Mouse (Mus musculus) ES-Bruce4 (cell line): ENCODE measurements around the gene Slc9a1. TPM values are rescaled to one million over a fixed set of nuclear protein-coding genes. Genes with fewer than 3 reads are reported as not detected.

Experiments used
- H3K27ac ChIP-seq: 2 replicates; pipeline ENCODE4 v1.5.1; 2012; ENCODE audit warnings: low read length, inconsistent platforms; ENCODE audit not compliant: insufficient read depth
- H3K27me3 ChIP-seq: 2 replicates; pipeline ENCODE4 v1.6.1; 2012; ENCODE audit warnings: mild to moderate bottlenecking, low read length, inconsistent platforms; ENCODE audit not compliant: control insufficient read depth, poor library complexity, insufficient read depth, severe bottlenecking
- H3K36me3 ChIP-seq: 2 replicates; pipeline ENCODE4 v1.6.1; 2012; ENCODE audit warnings: inconsistent platforms, mild to moderate bottlenecking, low read length, moderate library complexity; ENCODE audit not compliant: control insufficient read depth, poor library complexity, insufficient read depth, severe bottlenecking
- H3K4me1 ChIP-seq: one replicate; pipeline ENCODE4 v1.8.1; 2011; ENCODE audit warnings: low read length; ENCODE audit not compliant: control insufficient read depth, insufficient read depth
- H3K4me3 ChIP-seq: 2 replicates; pipeline ENCODE4 v1.5.1; 2011; ENCODE audit warnings: low read depth, mild to moderate bottlenecking, low read length
- H3K9ac ChIP-seq: 2 replicates; pipeline ENCODE4 v1.6.1; 2012; ENCODE audit warnings: low read depth, mild to moderate bottlenecking, inconsistent platforms; ENCODE audit not compliant: poor library complexity, severe bottlenecking
- H3K9me3 ChIP-seq: replicated peaks from 2 replicates; pipeline ENCODE4 v1.6.1; 2012; ENCODE audit warnings: mild to moderate bottlenecking, low read length, inconsistent platforms; ENCODE audit not compliant: control insufficient read depth, poor library complexity, insufficient read depth, severe bottlenecking
- CTCF ChIP-seq: IDR thresholded peaks from one replicate; pipeline ENCODE4 v1.8.1; 2011; ENCODE audit warnings: low read depth, low read length
- EP300 ChIP-seq: IDR thresholded peaks from 2 replicates; pipeline ENCODE4 v1.6.1; 2011; ENCODE audit warnings: low read depth, low read length; ENCODE audit not compliant: insufficient read depth
- POLR2A ChIP-seq: IDR thresholded peaks from one replicate; pipeline ENCODE4 v1.8.1; 2011; ENCODE audit warnings: low read length; ENCODE audit not compliant: insufficient read depth
- polyA plus RNA-seq: library from polyadenylated mRNA; stranded (reverse); fragments of >200 nt; gene quantifications from 2 replicates; pipeline ENCODE4 v1.2.4, GENCODE M21; 2011; ENCODE audit warnings: low read depth; ENCODE audit not compliant: missing spikeins, insufficient read depth, insufficient read length

Slc9a1 gene
- polyA plus RNA-seq, 1 experiment = 21.4 TPM

DNA sequence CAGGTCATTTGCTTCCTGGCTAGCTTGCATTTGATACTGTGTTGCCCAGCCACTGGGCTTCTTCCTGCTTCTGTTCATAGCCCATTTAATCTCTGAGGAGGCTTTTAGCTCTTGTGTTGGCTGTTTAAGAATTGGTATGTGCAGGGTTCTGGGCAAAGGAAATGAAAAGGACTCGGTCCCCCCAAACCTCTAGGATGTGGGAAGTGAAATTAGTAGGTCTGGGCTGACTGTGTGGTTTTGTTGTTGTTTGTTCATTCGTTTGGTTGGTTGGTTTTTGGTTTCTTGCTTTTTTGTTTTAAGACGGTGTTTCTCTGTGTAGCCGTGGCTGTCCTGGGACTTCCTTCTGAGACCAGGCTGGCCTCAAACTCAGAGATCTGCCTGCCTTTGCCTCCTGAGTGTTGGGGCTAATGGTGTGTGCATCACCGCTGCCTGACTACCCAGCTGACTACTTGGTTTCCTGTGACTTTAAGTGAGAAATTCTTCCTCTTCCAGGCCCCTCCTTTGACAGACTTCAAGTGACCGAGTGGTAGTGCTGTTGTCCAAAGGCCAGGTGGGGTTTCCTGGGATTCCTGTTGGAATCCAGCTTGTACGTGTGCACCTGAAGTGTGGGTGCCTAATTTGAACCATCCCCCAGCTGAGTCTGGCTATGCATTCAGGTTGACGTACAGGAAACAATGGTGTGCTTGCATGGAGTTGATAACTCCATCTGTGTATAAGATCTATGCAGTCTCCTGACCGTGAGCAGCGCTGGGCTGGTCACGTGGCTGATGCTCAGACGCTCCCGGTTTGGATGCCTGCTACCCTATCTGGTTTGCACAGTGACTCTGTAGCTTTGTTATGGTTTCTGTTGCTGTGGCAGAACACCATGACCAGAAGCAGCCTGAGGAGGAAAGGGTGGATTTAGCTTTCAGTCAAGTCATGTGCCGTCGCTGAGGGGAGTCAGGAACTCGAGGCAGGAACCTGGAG is 43.4 kb downstream of the Slc9a1 start:
- no peak overlapping the region for H3K4me3 ChIP-seq
- no peak overlapping the region for H3K9ac ChIP-seq
- H3K9me3 ChIP-seq = no peaks in the 10 kb centered on the region
- H3K36me3 ChIP-seq = no peaks in the 10 kb centered on the region
- peaks cover 2% of the 10 kb centered on the region for H3K4me1 ChIP-seq
- TF ChIP-seq POLR2A (no peak), CTCF (no peak), EP300 (no peak)
- no peaks in the 10 kb centered on the region for H3K27me3 ChIP-seq
- H3K27ac ChIP-seq = no peak overlapping the region

GRCm38 (mm10) chr4:133413617-133414016 is 44.1 kb downstream of the Slc9a1 start:
- H3K36me3 ChIP-seq = no peaks in the 10 kb centered on the region
- H3K27ac ChIP-seq = no peak overlapping the region
- no peak overlapping the region for H3K9ac ChIP-seq
- TF ChIP-seq CTCF (no peak), POLR2A (no peak), EP300 (no peak)
- peaks cover 2% of the 10 kb centered on the region for H3K4me1 ChIP-seq
- no peaks in the 10 kb centered on the region for H3K9me3 ChIP-seq
- no peaks in the 10 kb centered on the region for H3K27me3 ChIP-seq
- no peak overlapping the region for H3K4me3 ChIP-seq

DNA sequence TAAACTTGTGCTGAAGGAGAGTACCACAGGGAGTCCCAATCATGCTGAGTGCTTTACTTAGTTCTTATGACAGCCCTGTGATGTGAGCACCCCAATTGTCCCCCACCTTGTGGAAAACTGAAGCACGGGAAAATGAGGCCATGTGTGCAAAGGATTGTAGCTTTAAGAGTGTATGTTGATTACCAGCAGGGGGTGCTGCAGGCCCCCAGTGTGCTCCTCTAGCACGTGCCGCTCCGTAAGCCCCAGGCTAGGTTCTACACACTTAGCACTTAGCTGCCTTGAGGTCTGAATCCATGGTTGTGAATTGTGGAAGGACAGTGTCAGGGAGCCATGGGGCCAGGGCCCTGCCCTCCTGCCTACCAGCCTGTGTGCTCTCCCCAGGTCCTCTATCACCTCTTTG is 45.4 kb downstream of the Slc9a1 start:
- no peaks in the 10 kb centered on the region for H3K27me3 ChIP-seq
- H3K9ac ChIP-seq = no peak overlapping the region
- no peak overlapping the region for H3K4me3 ChIP-seq
- H3K27ac ChIP-seq = no peak overlapping the region
- no peaks in the 10 kb centered on the region for H3K36me3 ChIP-seq
- no peaks in the 10 kb centered on the region for H3K9me3 ChIP-seq
- H3K4me1 ChIP-seq = no peaks in the 10 kb centered on the region
- TF ChIP-seq EP300 (no peak), POLR2A (no peak), CTCF (peak; percentile 66)

DNA sequence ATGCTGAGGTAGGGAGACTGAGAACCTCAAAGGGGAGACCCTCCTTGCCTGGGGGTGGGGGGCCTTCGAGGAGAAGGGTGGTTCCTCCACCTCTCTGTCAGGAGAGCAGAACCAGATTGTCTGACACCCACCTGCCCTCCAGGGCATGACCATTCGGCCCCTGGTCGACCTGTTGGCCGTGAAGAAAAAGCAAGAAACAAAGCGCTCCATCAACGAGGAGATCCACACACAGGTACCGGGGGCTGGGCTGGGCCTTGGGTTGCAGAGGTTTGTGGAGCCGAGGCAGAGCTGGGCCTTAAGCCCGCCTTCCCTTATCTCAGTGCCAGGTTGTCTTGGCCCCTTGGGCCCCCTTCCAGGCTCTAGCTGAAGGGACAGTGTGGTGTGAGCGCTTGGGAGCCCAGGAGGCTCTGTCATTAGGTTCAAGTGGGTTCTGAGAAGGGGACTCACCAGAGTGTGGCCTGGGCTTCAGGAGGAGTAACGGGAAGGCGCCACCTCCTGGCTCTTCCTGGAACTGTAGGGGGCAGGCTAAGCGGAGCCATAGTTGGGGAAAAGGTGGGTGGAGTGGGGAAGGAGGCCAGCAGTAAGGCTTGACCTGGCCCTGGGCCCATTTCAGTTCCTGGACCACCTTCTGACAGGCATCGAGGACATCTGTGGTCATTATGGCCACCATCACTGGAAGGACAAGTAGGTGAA is 50.0 kb downstream of the Slc9a1 start:
- TF ChIP-seq POLR2A (no peak), CTCF (peak; percentile 89)
- Histone ChIP-seq H3K4me3 (no peak overlapping the region), H3K9me3 (no peaks in the 10 kb centered on the region), H3K36me3 (no peaks in the 10 kb centered on the region), H3K9ac (no peak overlapping the region), H3K27me3 (no peaks in the 10 kb centered on the region), H3K4me1 (no peaks in the 10 kb centered on the region), H3K27ac (no peak overlapping the region)

- H3K36me3 ChIP-seq = no peaks in the 10 kb centered on the region
- no peak overlapping the region for H3K27ac ChIP-seq
- no peak overlapping the region for H3K4me3 ChIP-seq
- no peaks in the 10 kb centered on the region for H3K9me3 ChIP-seq
- no peaks in the 10 kb centered on the region for H3K27me3 ChIP-seq
- no peak overlapping the region for H3K9ac ChIP-seq
- H3K4me1 ChIP-seq = no peaks in the 10 kb centered on the region
- TF ChIP-seq CTCF (no peak), POLR2A (no peak), EP300 (no peak)
Observed at GRCm38 (mm10) chr4:133421989-133422388, 52.5 kb downstream of the Slc9a1 start.

GRCm38 (mm10) chr4:133422601-133423000 is 53.1 kb downstream of the Slc9a1 start:
- H3K9me3 ChIP-seq = no peaks in the 10 kb centered on the region
- no peaks in the 10 kb centered on the region for H3K4me1 ChIP-seq
- no peak overlapping the region for H3K27ac ChIP-seq
- H3K4me3 ChIP-seq = no peak overlapping the region
- no peak overlapping the region for H3K9ac ChIP-seq
- no peaks in the 10 kb centered on the region for H3K36me3 ChIP-seq
- TF ChIP-seq EP300 (no peak), POLR2A (no peak), CTCF (no peak)
- no peaks in the 10 kb centered on the region for H3K27me3 ChIP-seq
